Mouse (Mus musculus): ENCODE measurements around the gene Gfpt2.

DNA sequence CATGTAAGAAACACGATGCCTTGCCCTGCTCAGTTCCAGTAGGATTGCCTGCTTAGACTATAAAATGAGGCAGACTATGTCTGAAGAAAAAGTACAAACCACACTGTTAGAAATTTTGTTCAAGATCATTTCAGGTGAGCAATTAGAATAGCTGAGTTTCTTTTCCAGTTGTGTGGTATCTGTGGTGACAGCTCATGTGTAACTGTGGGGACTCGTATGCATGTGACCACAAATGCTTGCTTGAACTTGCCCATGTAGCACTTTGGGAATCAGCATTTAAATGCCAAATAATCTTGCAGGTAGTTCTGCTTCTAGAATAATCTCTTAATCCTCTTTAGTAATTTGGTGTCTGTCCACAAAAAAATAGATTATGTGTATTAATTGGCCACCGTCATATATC is 89.4 kb downstream of the Gfpt2 start:
- TF ChIP-seq CTCF (conservative IDR thresholded peaks at IDR 0.05; ENCODE audit: low read length) (no peak), NANOG (IDR thresholded peaks at IDR 0.05; ENCODE audit: borderline replicate concordance, low read length) (no peak), POU5F1 (IDR thresholded peaks at IDR 0.05; ENCODE audit: borderline replicate concordance, low read length) (no peak)
